Mouse (Mus musculus) left cerebral cortex, postnatal 25 days (tissue): ENCODE measurements around the gene Dip2a. TPM values are rescaled to one million over a fixed set of nuclear protein-coding genes. Genes with fewer than 3 reads are reported as not detected.

Source experiments
- DNase-seq, 2 experiments: peaks; one replicate each; pipeline ENCODE4 v3.0.0; 2022; ENCODE audit warnings: low spot score in 2 of 2, mixed read lengths in 1 of 2
- intact Hi-C: fragments of 180-260 bp; cut with DNase I; formaldehyde crosslinking; loops from one replicate; pipeline ENCODE4 v1.15.1; 2025
- total RNA-seq, 2 experiments: library from RNA; stranded (reverse); gene quantifications; 2 replicates each; pipeline ENCODE4 v1.2.3; 2021

Gene Dip2a
- total RNA-seq, 2 experiments from 2014 or later = 52.7 to 57.4 TPM

DNA sequence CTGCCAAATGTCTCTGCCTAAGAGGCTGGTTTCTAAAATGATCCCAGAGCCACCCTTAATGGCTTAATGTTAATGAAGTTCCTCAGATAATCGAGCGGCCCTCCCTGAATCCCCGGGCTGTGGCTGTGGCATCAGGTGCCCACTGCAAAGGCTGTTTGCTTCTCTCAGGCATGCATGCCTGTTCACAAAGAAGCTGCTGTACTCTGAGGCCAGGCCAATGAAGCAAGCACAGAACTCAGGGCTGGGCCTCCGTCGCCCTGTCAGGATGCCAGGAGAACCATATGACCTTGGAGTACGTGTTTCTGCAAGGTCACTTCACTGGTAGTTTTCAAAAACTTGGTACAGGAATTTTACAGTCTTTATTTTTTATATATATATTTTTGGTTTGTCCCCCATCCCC is 89.5 kb downstream of the Dip2a start:
- DNase-seq = no peak
- intact Hi-C loops = no loop called here

DNA sequence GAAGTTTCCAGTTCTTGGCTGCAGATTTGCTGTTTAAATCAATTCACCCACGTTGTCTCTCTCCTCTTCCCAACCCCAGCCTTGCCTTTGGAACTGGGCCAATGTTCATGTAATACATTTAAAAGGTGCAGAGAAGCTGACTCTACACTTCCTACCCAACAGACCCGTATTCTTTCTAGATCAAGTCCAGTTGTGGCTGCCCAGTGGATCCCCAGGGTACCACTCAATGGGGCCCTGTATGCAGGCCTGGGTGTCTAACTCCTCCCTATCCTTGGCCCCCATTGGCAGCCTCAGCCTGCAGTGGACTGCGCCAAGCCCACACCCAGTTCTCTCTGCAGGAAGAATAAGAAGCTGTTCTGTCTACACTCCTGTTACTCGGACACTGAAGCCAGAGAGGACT is 91.6 kb downstream of the Dip2a start, which contains the start of gene S100b:
TSS of gene S100b (plus strand) at position 318 of the 400 bp plus-strand sequence.
- DNase-seq = peak; percentile 54 to 77
- intact Hi-C loops = no loop called here

DNA sequence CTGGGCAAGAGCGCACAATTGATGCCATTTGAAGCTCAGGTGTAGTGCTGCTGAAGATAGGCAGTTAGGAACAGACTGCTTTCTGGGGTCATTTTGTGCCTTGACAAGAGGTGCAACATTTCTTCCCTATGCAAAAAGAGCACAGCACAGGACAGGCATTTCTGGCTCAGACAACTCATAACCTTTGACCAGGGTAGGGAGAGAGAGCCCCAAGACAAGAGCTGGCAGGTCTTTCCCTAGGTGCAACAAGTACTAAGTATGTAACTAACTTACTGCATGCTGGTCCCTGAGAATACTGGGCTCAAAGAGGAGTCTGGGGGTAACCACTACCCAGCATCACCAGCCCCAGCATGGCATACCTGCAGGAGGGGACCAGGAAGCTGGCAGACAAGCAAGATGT is 92.0 kb downstream of the Dip2a start:
- intact Hi-C loops = no loop called here
- DNase-seq = no peak

DNA sequence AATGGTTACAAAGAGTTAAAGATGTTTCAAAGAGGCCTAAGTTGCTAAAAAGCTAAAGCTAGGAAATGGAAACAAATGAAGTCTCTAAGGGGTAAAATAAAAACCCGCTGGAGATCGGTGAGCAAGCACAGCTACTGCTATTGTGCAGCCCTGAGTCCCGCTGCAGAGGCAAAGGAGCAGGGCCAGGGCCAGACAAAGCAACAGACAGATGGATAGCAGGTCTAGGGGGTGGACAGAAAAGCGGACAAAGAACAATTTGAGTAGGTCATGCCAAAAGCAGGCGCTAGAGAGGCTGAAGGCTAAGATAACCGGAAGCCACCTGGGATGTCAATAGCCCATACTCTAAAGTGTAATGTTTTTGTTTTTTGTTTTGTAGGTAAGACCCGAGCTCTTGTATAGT is 94.2 kb downstream of the Dip2a start:
- intact Hi-C loops = no loop called here
- DNase-seq = no peak

DNA sequence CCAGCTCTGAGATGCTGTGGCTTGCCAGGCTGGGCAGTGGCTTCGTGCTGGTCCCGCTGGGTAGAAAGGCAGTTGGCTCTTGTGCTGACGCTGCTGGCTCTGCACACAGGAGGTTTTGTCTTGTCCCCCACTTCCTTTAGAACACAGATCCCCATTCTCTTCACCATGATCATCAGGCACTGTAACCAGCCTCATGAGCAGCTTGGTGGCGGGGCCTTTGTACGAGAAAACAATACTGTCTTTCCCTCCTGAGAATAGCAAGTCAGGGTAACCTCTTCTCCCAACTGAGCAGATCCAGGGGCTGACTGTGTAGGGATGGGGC is 96.5 kb downstream of the Dip2a start:
- intact Hi-C loops = no loop called here
- DNase-seq = no peak

DNA sequence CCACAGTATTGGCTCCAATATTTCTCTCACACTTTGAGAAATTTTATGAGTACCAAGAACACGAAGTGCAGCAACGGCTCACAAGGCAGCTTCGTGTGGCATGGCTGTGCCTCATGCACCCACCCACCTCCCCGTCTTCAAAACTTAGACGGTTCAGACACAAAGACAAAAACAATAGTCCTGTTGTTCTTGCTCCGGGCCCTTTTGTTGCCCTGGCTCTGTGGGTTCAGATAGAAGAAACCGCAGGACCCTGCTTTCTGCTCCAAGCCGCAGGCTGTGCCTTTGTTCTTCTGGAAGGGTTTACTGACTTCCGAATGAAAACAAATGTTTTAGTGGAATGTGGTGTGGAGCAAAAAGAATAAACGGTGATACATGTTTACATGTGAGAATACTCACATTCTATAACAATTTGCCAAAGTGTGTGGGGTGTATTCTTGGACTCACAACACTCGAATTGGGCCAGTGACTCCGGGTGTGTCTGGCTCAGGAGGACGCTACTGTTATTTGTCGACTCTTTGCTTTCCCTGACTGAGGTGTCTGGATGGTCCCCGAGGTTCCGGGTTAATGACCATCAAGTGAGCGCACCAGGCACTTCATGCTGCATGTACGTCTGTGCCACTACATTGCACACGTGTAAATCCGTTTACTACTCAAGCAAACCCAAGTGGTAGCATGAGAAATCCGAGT is 97.0 kb downstream of the Dip2a start:
- intact Hi-C loops = no loop called here
- DNase-seq = no peak

DNA sequence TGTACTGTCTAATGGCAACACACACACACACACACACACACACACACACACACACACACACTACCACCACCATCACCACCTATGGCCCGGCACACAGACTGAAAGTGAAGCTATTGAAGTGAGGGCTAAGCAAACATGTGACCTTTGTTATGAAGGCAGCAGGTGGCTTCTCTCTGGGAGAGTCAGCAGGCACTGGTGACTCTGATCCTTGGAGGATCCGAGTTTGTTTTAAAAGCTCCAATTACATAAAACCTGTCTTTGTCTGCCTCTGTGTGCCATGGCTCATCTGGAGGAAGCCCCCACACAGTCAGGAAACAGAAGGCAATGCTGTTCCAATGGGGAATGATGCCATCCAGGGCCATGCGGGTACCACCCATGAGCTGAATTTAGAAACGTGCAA is 98.5 kb downstream of the Dip2a start:
- intact Hi-C loops = no loop called here
- DNase-seq = no peak

DNA sequence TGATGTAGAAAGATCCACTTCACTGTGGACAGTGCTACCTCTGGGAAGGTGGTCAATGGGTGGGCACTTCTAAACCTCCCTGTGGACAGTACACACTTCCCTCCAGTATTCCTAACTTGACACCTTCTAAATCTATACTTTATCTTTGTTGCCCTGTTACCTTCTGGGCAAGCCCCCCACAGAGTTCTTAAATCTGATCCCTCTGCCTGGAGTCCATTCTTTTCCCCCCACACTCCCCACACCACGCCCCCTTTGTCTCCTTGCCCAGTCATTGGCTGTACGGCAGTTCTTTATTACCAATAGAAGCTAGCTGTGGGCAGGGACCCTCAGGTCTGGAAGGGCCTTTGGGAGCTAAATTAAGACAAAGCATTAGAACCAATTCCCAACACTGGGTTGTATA is 100.0 kb downstream of the Dip2a start:
- intact Hi-C loops = no loop called here
- no peak for DNase-seq

DNA sequence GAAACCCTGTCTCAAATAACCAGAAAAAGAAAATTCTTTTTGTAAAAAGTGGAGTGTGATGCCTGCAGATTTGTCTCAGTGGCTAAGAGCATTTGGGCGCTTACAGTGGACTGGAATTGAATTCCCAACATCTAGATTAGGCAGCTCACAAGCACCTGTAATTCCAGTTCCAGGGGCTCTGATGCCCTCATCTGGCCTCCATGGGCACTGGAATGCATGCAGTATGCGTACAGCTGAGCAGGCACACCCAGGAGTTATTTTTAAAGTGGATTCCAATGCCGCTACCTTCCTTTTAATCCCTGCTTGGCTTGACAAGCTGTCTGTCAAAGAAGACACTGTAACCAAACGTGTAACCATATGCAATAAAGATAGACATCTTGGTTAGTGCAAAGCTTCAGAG is 105.7 kb downstream of the Dip2a start:
- DNase-seq = no peak
- intact Hi-C loops = no loop called here

DNA sequence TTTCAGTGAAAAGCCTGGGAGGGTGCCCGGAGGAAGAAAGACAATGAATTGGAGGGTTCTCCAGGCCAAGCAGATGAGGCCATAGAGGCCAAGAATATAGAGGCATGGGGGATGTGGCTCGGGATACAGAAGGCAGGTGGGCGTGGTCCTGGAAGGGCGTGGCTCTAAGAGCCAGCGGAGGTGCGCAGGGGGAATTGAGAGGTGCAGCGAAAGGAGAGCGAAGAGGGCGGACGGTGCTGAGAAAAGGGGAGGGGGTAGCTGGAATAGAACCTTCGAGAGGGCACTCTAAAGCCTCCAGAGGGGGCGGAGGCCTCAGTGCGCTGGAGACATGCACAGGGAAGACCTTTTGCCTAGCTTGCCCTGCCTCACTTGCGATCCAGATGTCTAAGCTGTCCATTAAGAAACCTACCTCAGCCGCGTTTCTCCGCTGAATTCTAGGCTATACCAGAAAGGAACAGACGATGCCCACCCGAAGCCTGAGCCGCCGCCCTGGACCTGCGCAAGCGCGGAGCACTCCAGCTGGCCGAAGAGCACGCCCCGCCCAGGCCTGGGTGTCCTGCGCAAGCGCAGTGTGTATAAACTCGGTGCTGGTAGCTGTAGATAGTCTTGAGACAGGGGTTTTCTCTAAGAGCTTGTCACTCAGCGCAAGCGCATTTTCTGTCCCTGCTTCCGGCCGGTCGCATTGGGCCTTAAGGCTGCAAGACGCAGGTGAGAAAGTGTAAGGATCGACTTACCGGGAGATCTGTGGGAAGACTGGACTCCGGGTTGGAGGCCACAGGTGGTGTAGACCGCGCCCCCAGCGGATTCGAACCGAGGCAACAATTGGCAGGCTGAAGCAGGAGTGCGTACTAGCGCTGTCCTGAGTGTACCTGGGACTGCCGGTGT is 107.5 kb downstream of the Dip2a start, which contains the start of gene Prmt2:
TSS of gene Prmt2 (minus strand) at position 525 of the 885 bp plus-strand sequence.
- intact Hi-C loops = no loop called here
- DNase-seq = peak; percentile 90 to 93

DNA sequence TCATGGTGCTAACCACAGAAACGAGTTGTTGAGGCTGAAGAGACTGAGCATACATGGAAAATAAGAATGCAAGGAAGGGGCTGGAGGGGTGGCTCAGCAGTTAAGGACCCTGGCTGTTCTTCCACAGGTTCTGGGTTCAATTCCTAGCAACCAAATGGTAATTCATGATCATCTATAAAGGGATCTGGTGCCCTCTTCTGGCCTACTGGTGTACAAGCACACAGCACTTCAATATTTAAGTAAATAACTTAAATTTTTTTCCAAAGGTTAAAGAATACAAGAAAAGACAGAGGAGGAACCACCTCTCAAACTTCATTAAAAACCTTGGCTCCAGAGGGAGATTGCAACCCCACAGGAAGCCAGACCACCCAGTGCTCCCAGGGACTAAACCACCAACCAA is 115.5 kb downstream of the Dip2a start:
- DNase-seq = no peak
- intact Hi-C loops = no loop called here

DNA sequence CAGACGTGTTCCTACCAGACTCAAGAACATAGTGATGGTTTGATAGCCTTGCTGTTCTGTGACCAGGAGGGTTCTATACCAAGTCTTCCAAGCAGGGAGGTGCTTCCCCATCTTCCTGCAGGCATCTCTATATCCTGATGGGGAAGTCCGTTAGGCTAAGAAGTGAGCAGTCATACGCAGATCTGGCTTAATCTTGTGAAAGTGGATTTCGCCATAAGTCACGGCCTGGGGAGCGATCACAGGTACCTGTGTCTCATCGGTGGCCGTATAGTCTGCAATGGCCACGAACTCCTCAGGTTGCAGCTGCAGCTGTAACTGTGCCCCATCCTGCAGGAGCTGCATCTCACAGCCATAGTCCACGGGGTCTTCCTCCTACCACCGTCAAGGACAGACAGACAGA is 119.1 kb downstream of the Dip2a start:
- no peak for DNase-seq
- intact Hi-C loops = no loop called here

DNA sequence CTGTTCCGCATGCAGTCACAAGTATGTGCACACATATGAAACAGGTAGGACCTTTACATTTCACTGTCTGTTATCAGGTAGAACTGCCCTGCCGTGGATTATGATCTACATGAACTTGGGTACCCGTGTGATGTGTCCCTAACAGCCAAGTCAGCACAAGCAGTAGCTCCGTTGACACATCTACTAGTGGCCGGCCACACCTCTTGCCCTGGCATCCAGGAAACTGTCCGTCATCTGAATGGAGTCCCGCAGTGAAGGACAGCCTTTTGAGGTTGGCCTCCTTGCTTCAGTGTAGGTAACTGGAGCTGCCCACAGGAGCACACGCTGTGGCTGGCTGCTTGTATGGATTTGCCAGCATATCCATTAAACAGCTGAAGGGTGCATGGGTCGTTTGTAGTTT is 126.9 kb downstream of the Dip2a start:
- intact Hi-C loops = no loop called here
- DNase-seq = no peak

DNA sequence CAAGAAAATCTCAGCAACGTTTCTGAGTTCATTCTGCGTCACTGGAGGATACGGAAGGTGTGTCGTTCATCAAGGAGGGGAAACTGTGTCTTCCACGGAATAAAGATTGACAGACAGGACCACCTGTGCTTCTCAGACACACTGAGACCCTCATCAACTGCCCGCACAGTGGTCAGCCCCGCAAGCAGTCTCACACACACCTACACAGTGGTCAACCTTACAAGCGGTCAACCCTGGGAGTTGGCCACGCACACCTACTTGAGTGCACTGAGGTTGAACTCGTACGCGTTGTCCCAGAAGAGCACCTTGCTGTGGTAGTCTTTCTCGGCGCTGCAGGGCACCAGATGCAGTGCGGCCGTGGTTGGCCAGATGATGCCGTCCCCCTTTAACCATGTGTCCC is 128.0 kb downstream of the Dip2a start:
- DNase-seq = no peak
- intact Hi-C loops = no loop called here

DNA sequence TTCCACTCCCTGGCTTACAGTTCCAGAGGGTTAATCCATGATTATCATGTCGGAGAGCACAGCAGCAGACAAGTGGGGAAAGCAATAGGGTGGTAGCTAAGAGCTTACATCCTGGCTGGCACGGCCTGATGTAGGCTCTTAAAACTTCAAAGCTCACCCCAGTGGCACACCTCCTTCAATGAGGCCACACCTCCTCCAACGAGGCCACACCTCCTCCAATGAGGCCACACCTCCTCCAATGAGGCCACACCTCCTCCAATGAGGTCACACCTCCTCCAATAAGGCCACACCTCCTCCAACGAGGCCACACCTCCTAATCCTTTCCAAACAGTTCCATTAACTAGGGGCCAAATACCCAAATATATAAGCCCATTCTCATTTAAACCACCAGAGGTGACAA is 130.9 kb downstream of the Dip2a start:
- intact Hi-C loops = no loop called here
- DNase-seq = no peak

DNA sequence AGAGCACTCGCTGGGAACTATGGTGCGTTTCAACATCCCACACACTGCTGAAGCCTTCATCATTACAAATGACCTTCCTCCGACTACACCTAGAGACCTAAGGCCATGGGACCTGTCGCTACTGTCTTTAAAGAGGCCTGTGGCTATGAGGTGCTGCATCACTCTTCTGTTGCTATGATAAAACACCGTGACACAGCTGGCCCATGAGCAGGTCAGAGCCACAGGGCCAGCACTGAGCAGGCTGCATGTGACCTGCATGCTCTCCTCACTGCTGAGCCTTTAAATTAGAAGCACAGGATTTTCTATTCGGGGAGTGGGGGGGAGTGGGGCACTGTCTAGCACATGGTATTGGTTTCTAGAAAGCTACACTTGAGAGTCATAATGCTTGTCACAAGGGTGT is 133.0 kb downstream of the Dip2a start:
- no peak for DNase-seq
- intact Hi-C loops = no loop called here

DNA sequence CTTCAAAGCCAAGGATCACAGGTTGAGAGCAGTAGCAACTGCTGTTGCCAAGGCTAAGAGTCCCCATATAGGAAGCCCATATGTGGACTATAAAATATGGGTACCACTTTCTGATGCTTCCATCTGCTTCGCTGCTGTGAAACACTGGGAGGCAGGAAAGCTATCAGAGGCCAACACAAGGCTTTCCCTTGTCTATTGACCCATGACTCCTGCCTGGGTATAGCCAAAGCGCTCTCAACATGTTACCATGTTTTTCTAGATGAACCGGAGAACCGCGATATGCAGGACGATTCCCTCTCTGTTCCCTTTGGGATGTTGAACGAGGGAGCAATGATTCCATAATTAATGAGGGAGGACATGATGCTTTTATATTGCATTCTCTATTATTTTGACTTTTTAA is 134.3 kb downstream of the Dip2a start:
- DNase-seq = no peak
- intact Hi-C loops = no loop called here
